Mouse (Mus musculus) lung, postnatal 0 days (tissue): ENCODE results near the gene Cd5l. TPM values are rescaled to one million over a fixed set of nuclear protein-coding genes. Genes with fewer than 3 reads are reported as not detected.

Experiments
- ATAC-seq: fragments of 200-750 bp; cut with Nextera tagmentation; 2 replicates; pipeline ENCODE4 v1.8.0; 2017; ENCODE audit warnings: moderate library complexity
- DNase-seq: peaks from one replicate; pipeline ENCODE4 v3.0.0-alpha.2; 2016; ENCODE audit warnings: low spot score
- H3K27ac ChIP-seq: fragments of 300-500 bp; sonication (generic); 2 replicates; pipeline ENCODE4 v1.5.1; 2014; ENCODE audit warnings: antibody characterized with exemption, mild to moderate bottlenecking, low read length, mixed read lengths
- H3K27me3 ChIP-seq: fragments of 300-500 bp; sonication (generic); replicated peaks from 2 replicates; pipeline ENCODE4 v1.6.1; 2014; ENCODE audit warnings: low read length, mixed read lengths; ENCODE audit not compliant: insufficient read depth
- H3K36me3 ChIP-seq: fragments of 300-500 bp; sonication (generic); 2 replicates; pipeline ENCODE4 v1.6.1; 2014; ENCODE audit warnings: low read length, mixed read lengths; ENCODE audit not compliant: insufficient read depth
- H3K4me1 ChIP-seq: fragments of 300-500 bp; sonication (generic); 2 replicates; pipeline ENCODE4 v1.6.1; 2014; ENCODE audit warnings: antibody characterized with exemption, low read depth, low read length, mixed read lengths; ENCODE audit not compliant: insufficient read depth
- H3K4me2 ChIP-seq: fragments of 300-500 bp; sonication (generic); replicated peaks from 2 replicates; pipeline ENCODE4 v1.6.1; 2014; ENCODE audit warnings: low read depth, mild to moderate bottlenecking, low read length, moderate library complexity, mixed read lengths
- H3K4me3 ChIP-seq: fragments of 300-500 bp; sonication (generic); 2 replicates; pipeline ENCODE4 v1.5.1; 2014; ENCODE audit warnings: low read depth, low read length
- H3K9ac ChIP-seq: fragments of 300-500 bp; sonication (generic); replicated peaks from 2 replicates; pipeline ENCODE4 v1.6.1; 2014; ENCODE audit warnings: low read depth, mild to moderate bottlenecking
- H3K9me3 ChIP-seq: fragments of 300-500 bp; sonication (generic); 2 replicates; pipeline ENCODE4 v1.6.1; 2016; ENCODE audit warnings: low read length, mixed read lengths
- CTCF ChIP-seq: IDR thresholded peaks from 2 replicates; pipeline ENCODE4 v1.5.1; 2016; ENCODE audit warnings: antibody characterized with exemption, mild to moderate bottlenecking
- EP300 ChIP-seq: IDR thresholded peaks from 2 replicates; pipeline ENCODE4 v1.6.1; 2016; ENCODE audit warnings: antibody characterized with exemption, mild to moderate bottlenecking, control low read depth
- WGBS: fragments of 180-500 bp; shearing (Covaris S2); extraction: QIAGEN DNeasy Blood & Tissue Kit; methylation state at CpG from one replicate; pipeline ENCODE4 v1.1.7; 2014; 5-methylcytosine and 5-hydroxymethylcytosine counted together
- polyA plus RNA-seq: library from polyadenylated mRNA; unstranded; fragments of >200 nt; fragmentation: Nextera tagmentation; extraction: Ambion mirVana; gene quantifications from 2 replicates; pipeline ENCODE4 v1.2.1, GENCODE M21; 2015

Cd5l gene
- polyA plus RNA-seq, 1 experiment from 2014 or later: 0.25 TPM

DNA sequence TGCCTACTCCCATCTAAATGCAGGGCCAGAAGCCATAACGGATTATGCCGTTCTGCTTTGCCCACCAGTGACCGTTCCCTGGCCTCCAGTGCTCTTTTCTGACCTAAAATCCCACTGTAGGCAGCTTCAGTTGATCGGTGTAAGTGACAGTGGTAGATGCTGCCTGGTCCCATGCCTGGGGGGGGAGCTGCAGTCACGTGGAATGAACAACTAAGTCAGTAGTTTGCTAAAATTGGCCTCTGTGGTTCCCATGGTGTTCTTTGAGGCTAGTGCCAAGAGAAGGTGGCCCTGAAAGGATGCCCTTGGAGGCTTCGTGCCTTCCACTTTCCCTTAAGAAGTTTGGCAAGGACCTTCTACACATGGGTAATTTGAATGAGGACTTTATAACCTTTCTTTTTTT lies 2.8 kb downstream of the Cd5l start:
- no peaks in the 10 kb centered on the region for H3K36me3 ChIP-seq
- no peaks in the 10 kb centered on the region for H3K9me3 ChIP-seq
- H3K4me3 ChIP-seq: no peak overlapping the region
- H3K4me2 ChIP-seq: no peak overlapping the region
- WGBS: 78% methylated on average over 6 of the region's 6 CpGs
- H3K27me3 ChIP-seq: no peaks in the 10 kb centered on the region
- H3K9ac ChIP-seq: no peak overlapping the region
- DNase-seq (no peak), ATAC-seq (no peak)
- no peak overlapping the region for H3K27ac ChIP-seq
- no peaks in the 10 kb centered on the region for H3K4me1 ChIP-seq
- no peak for TF ChIP-seq CTCF

GRCm38 (mm10) chr3:87365691-87366090 lies 8.0 kb downstream of the Cd5l start:
- Histone ChIP-seq H3K27me3 (no peaks in the 10 kb centered on the region), H3K4me1 (no peaks in the 10 kb centered on the region), H3K9me3 (no peaks in the 10 kb centered on the region), H3K27ac (no peak overlapping the region), H3K36me3 (no peaks in the 10 kb centered on the region), H3K4me3 (no peak overlapping the region), H3K4me2 (no peak overlapping the region), H3K9ac (no peak overlapping the region)
- TF ChIP-seq EP300 (no peak), CTCF (no peak)
- no peak for ATAC-seq
- WGBS: 92% methylated on average over 14 of the region's 14 CpGs
- DNase-seq: no peak

DNA sequence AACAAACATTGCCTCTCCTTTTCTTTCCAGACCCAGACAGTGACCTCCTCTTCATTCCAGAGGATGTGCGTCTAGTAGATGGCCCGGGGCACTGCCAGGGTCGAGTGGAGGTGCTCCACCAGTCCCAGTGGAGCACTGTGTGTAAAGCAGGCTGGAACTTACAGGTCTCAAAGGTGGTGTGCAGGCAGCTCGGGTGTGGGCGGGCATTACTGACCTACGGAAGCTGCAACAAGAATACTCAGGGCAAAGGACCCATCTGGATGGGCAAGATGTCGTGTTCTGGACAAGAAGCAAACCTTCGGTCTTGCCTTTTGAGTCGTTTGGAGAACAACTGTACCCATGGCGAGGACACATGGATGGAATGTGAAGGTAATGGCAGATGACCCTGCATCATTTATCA lies 9.8 kb downstream of the Cd5l start:
- no peaks in the 10 kb centered on the region for H3K27me3 ChIP-seq
- H3K4me2 ChIP-seq: no peak overlapping the region
- ATAC-seq (no peak), DNase-seq (no peak)
- TF ChIP-seq EP300 (no peak), CTCF (no peak)
- no peaks in the 10 kb centered on the region for H3K4me1 ChIP-seq
- H3K36me3 ChIP-seq: no peaks in the 10 kb centered on the region
- 78% methylated on average over 10 of the region's 10 CpGs for WGBS
- no peaks in the 10 kb centered on the region for H3K9me3 ChIP-seq
- no peak overlapping the region for H3K27ac ChIP-seq
- H3K9ac ChIP-seq: no peak overlapping the region
- H3K4me3 ChIP-seq: no peak overlapping the region

DNA sequence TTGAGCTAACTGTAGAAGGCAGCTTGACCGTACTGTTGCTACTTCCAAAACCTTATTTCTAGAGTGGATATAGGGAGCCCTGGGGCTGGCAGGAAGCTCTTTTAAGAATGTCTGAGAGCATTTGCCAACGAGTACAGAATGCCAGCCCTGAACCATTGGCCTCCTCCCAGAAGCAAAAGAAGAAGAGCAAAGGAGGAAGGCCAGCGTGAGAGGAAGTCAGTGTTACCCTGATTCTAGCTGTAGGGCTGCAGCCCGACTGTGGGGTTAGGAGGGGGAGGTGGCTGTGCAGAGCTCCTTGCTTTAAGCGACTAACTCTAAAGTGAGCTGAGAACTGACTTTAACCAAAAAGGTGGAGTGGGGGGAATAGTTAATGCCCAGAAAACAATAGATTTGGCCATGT lies 11.5 kb downstream of the Cd5l start:
- H3K4me3 ChIP-seq: no peak overlapping the region
- H3K27ac ChIP-seq: no peak overlapping the region
- TF ChIP-seq CTCF (no peak), EP300 (no peak)
- no peak for DNase-seq
- no peak overlapping the region for H3K4me2 ChIP-seq
- no peaks in the 10 kb centered on the region for H3K9me3 ChIP-seq
- H3K27me3 ChIP-seq: no peaks in the 10 kb centered on the region
- H3K9ac ChIP-seq: no peak overlapping the region
- 60% methylated on average over 5 of the region's 5 CpGs for WGBS
- no peaks in the 10 kb centered on the region for H3K4me1 ChIP-seq
- no peaks in the 10 kb centered on the region for H3K36me3 ChIP-seq
- no peak for ATAC-seq

DNA sequence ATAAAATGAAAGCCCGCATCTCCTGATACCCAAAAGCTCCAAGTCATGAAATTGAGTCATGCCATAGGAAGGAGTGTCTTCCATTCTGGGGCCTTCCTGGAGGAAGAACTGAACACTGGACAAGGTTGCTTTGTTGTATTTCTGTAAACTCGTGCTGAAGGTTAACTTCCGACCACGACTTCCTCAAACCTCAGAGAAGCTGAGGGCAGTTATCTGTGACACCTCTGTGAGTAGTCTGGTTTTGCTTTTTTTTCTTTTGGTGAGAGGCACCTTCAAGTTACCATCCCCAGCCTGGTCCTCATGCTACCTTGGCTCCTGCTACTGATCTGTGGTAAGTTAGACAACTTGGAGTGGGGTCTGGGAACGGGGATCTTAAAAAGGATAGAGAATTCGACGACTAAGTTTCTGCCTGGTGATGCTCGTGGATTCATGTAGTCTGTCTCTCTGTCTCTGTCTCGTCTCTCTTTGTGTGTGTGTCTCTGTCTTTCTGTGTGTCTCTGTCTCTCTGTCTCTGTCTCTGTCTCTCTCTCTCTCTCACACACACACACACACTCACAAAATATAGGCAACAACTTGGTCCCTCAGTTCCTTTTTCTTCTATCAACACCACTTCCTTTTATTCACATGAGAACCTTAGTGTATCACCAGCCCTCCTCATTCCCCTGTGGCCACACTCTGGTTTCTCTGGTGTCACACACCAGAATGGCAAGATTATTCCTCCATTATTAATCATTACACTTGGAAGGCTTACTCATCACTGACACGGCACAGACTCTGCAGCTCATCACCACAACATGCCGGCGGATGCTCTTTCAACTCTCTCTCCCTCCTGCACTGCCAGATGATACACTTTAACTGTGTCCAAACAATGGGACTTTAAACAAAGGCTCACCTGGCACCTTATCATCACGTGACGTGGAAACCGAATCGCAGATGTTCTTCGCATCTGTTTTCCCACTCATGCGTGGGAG lies 18.8 kb downstream of the Cd5l start, which contains the start of gene Fcrl1:
Fcrl1 (plus strand) TSS at position 193 of the 971 bp plus-strand sequence.
- no peak within 1 kb of the TSS; the same call in 1 of the 2 replicates for H3K4me3 ChIP-seq
- TF ChIP-seq CTCF: no peak
- no peak for TF ChIP-seq EP300
- no peaks in the 10 kb centered on the region for H3K9me3 ChIP-seq
- no peak for ATAC-seq
- no peak within 1 kb of the TSS for H3K4me2 ChIP-seq
- H3K4me1 ChIP-seq: no peaks in the 10 kb centered on the region
- WGBS: 55% methylated on average over 18 of the region's 18 CpGs
- H3K9ac ChIP-seq: no peak within 1 kb of the TSS
- no peaks in the 10 kb centered on the region for H3K27me3 ChIP-seq
- no peaks in the 10 kb centered on the region for H3K36me3 ChIP-seq
- H3K27ac ChIP-seq: no peak within 1 kb of the TSS
- peak; percentile 13 for DNase-seq

DNA sequence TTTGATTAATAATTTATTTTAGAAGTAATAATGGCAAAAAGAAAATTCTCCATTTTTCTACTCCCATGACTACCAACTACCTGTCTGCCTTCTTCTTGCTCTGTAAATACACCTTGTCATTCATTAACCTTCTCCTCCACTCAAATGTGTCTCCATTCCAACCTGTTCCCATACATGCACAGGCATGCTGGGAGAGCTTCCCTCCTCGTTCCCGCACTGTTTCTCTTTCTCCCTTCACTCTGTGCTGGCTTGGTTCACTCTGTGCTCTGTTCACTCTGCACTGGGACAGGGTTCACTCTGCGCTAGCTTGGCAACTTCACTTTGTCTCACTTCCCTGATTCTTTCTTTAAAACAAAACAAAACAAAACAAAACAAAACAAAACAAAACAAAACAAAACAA lies 19.5 kb downstream of the Cd5l start:
- H3K27me3 ChIP-seq: no peaks in the 10 kb centered on the region
- 38% methylated on average over 3 of the region's 3 CpGs for WGBS
- H3K4me3 ChIP-seq: no peak overlapping the region
- ATAC-seq (no peak), DNase-seq (no peak)
- no peak for TF ChIP-seq CTCF
- TF ChIP-seq EP300: no peak
- H3K9ac ChIP-seq: no peak overlapping the region
- H3K36me3 ChIP-seq: no peaks in the 10 kb centered on the region
- no peaks in the 10 kb centered on the region for H3K9me3 ChIP-seq
- H3K4me1 ChIP-seq: no peaks in the 10 kb centered on the region
- H3K4me2 ChIP-seq: no peak overlapping the region
- no peak overlapping the region for H3K27ac ChIP-seq
